Mouse (Mus musculus) E14TG2a.4 (cell line): ENCODE measurements around the gene Srpr.

Experiments used
- CTCF ChIP-seq: conservative IDR thresholded peaks from 2 replicates; pipeline ENCODE4 v1.5.1; 2014; ENCODE audit warnings: low read length
- NANOG ChIP-seq: IDR thresholded peaks from 2 replicates; pipeline ENCODE4 v1.6.1; 2014; ENCODE audit warnings: borderline replicate concordance, low read length, mixed read lengths
- POU5F1 ChIP-seq: IDR thresholded peaks from 2 replicates; pipeline ENCODE4 v1.6.1; 2014; ENCODE audit warnings: low read length, borderline replicate concordance

GRCm38 (mm10) chr9:35182832-35183231 is 17.1 kb upstream of the Srpr start:
- TF ChIP-seq CTCF (no peak), NANOG (no peak), POU5F1 (no peak)
